Mouse (Mus musculus): ENCODE data around the gene Ago4. TPM values are rescaled to one million over a fixed set of nuclear protein-coding genes. Genes with fewer than 3 reads are reported as not detected.
"Not testable (repeated sequence)": the region's sequence is repeated elsewhere in the genome, so short reads cannot be mapped to it uniquely, and the experiment has no call there.

Ago4 gene
- under 1 TPM in 1 of 2 experiments, not detected in 1; 0.09 TPM for polyA plus RNA-seq (2017; shearing (Covaris generic))

GRCm38 (mm10) chr4:126532827-126533728, at the start of gene Ago4:
Gene Ago4, minus strand, starts transcription at chr4:126533472.
- ATAC-seq: no peak

DNA sequence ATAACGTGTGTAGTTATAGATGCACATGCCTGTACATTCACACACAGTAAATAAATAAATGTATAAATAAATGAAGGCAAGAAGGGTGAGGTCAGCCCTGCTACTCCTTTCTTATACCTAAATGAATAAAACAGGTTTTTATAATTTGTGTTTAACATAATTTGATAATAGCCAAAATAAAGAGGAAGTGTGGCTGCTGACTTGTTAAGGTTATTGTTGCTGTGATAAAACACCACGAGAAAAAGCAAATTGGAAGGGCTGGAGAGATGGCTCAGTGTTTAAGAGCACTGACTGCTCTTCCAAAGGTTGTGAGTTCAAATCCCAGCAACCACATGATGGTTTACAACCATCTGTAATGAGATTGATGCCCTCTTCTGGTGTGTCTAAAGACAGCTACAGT, 45.8 kb upstream of the Ago4 start:
- ATAC-seq: no peak

DNA sequence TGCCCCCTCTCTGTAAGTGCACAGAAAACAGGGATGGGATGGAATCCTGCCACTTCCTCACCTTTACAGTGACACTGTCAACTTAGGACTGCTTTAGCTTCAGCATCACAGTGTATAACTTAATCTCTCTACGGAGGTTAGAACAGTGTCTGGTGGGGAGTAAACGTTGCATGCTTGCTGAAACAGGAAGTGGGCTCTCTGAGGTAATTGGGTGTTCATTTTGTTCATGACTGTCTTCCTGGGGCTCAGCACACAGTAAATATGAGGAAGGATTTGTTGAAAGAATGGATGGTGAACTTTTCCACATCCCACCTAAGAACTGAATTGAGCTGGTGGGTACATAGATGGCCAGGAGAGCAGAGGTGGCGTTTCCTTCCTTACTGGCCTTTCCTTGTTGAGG, 44.6 kb upstream of the Ago4 start:
- ATAC-seq: no peak

GRCm38 (mm10) chr4:126576281-126576680, 43.0 kb upstream of the Ago4 start:
- no peak for ATAC-seq

DNA sequence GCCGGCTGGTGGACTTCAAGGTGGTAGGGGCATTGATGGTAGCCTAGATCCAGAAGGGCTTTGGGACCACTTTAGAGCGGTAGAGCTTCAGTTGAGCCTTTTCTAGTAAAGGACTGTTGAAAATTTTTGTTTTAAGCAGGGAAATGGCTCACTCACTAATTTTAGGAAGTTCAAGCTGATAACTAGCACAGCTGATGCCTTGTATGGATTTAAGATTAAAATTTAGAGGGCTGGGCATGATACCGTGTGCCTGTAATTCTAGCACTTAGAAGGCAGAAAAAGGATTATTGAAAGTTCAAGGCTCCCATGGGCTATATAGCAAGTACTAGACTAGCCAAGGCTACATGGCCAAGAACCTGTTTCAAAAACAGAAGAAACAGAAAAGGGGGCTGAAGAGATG, 36.5 kb upstream of the Ago4 start:
- no peak for ATAC-seq

DNA sequence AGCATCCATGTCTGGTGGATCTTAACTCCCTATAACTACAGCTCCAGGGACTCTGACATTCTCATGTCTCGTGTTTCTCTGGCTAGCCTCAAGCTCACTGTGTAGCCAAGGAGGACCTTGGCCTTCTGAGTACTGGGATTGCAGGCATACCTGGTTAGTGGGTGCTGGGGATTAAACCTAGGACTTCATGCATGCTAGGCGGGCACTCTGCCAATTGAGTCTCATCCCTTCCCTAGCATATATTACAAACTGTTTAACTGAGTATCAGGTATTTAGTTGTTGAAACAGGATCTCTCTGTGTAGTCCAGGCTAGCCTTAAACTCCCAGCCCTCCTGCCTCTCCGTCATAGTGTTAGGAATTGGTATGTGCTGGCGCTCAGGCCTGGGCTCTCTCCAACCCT, 34.0 kb upstream of the Ago4 start:
- no peak for ATAC-seq

GRCm38 (mm10) chr4:126563798-126564197, 30.5 kb upstream of the Ago4 start:
- ATAC-seq: peak; percentile 47

GRCm38 (mm10) chr4:126556809-126557711, 23.8 kb upstream of the Ago4 start, which contains the start of gene Clspn:
Gene Clspn, plus strand, starts transcription at chr4:126556935.
- peak; percentile 99 for ATAC-seq

DNA sequence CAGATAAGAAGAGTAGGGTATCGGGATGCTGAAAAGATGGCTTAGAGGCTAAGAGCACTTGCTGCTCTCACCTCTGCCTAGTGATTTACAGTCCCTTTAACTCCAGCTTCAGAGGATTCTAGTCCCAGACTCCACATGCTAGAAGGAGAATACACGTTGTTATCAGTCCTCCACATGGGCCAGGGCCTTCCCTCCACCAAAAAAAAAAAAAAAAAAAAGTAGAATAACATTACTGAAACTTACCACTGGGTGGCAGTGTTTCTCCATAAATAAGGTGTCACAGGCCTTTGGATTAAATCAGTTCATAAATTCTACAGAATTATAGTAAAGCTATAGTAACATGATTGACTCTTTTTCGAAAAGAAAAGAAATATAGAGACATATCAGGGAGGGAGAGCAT, 21.2 kb upstream of the Ago4 start:
- peak; percentile 23 for ATAC-seq

GRCm38 (mm10) chr4:126553685-126554084, 20.4 kb upstream of the Ago4 start:
- ATAC-seq: no peak

GRCm38 (mm10) chr4:126553105-126553504, 19.8 kb upstream of the Ago4 start:
- no peak for ATAC-seq

DNA sequence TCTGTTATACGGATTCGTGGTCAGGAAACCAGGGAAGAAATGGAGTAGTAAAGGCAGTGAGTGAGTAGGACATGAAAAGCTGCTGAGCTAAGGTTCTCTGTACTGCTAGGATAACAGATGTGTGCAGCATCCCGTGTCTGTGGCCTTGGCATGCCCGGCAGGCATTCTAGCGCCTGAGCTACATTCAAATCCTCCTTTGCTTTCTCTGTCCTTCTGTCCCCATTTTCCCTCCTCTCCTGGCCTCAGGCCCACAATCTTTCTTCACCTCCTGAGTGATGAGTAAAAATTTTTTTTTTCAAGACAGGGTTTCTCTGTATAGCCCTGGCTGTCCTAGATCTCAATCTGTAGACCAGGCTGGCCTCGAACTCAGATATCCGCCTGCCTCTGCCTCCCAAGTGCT, 18.9 kb upstream of the Ago4 start:
- no peak for ATAC-seq

GRCm38 (mm10) chr4:126546183-126546582, 12.9 kb upstream of the Ago4 start:
- no peak for ATAC-seq

DNA sequence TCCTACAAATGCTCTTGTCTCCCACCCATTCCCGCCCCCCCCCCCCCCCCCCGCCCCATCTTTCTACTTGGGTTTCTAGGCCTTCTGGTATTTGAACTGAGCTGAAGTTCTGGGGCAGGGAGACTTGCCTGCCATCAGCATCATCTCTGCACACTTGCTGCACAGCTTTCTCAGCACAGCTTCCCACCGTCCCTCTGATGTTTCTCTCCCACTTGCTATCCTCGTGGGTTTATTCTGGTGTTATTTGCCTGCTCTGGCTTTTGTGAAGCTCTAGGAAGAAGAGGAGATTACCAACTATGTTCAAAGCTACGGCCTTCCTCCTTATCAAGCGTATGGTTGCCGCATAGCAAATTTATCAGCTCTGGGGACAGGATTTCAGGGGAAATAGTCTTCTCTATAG, 12.4 kb upstream of the Ago4 start:
- ATAC-seq: no peak

GRCm38 (mm10) chr4:126545016-126545415, 11.7 kb upstream of the Ago4 start:
- no peak for ATAC-seq

GRCm38 (mm10) chr4:126542838-126543237, 9.6 kb upstream of the Ago4 start:
- ATAC-seq: no peak

- no peak for ATAC-seq
Measured at GRCm38 (mm10) chr4:126540487-126541071, 7.3 kb upstream of the Ago4 start.

GRCm38 (mm10) chr4:126536865-126537264, 3.6 kb upstream of the Ago4 start:
- ATAC-seq: no peak

DNA sequence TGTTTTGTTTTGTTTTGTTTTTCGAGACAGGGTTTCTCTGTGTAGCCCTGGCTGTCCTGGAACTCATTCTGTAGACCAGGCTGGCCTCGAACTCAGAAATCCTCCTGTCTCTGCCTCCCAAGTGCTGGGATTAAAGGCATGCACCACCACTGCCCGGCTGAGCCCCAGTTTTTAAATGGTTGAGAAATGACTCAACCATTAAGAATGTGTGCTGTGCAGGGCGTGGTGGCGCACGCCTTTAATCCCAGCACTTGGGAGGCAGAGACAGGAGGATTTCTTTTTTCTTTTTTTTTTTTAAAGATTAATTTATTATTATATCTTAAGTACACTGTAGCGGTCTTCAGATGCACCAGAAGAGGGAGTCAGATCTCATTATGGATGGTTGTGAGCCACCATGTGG, 2.4 kb upstream of the Ago4 start:
- not testable (repeated sequence) for ATAC-seq

- no peak for ATAC-seq
Measured at GRCm38 (mm10) chr4:126533729-126534070, 428 bp upstream of the Ago4 start.

DNA sequence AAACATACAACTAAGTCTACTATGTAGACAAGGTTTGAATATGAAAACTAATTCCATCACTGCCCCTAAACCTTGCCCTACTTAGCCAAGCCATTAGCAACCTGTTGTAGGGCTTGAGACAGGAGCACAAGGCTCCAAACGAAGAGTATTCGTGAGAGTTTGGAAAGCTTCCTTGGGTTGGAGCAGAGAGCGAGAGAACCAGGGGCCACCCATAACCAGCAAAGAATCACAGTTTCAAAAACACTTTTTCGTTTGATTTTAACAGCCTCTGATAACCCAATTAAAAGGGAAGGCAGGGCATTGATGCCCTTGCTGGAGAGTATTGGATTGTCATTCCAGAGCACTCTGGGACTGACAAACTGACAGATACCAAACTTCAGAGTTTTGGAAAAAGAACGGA, 980 bp downstream of the Ago4 start:
- no peak for ATAC-seq

GRCm38 (mm10) chr4:126526828-126527227, 6.4 kb downstream of the Ago4 start:
- no peak for ATAC-seq

DNA sequence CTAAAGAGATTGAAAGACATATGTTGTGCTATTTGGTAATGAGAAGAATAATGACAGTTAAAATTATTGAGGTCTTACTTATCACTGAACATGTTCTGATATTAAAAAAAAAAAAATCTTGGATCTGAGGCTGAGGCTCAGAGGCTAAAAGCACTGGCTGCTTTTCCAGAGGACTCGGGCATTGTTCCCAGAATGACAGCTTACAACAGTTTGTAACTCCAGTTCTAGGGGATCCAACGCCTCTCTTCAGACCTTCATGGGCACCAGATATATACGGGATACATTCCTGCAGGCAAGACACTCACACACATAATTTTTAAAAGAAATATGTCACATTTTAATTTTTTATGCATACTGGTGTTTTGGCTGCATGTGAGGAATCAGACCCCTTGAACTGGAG, 7.1 kb downstream of the Ago4 start:
- ATAC-seq: no peak
